Mouse (Mus musculus) gastrocnemius, postnatal 25 days (tissue): ENCODE data around the gene Prmt1. TPM values are rescaled to one million over a fixed set of nuclear protein-coding genes. Genes with fewer than 3 reads are reported as not detected.

Experiments
- DNase-seq: peaks from one replicate; pipeline ENCODE4 v3.0.0; 2022
- total RNA-seq, 2 experiments: library from RNA; stranded (reverse); gene quantifications; 1 replicate in 1 of 2; 2 replicates in 1 of 2; pipeline ENCODE4 v1.2.3; 2021

Prmt1 gene
- total RNA-seq, 2 experiments from 2014 or later, result 119 to 142 TPM

DNA sequence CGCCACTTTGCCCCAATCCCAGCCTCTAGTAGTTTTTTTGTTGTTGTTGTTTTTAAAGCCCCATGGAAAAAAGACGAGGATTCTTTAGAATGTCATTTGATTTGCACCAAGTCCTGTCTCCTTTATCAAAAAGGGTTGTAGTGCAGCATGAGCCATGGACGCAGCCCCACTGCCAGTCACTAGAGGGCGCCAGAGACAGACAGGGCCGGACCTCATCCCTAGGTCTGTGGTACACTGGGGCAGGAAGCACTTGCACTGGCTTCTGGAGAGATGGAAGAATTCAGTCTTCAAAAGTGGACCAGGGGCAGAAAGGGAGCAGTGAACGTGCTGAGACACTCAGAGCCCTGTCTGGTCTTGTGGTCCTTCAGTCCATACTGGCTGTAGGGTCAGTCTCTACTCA is 3.3 kb downstream of the Prmt1 start:
- peak; percentile 77 for DNase-seq

GRCm38 (mm10) chr7:44981539-44981938 is 4.8 kb downstream of the Prmt1 start:
- DNase-seq, result no peak

GRCm38 (mm10) chr7:44978300-44978699 is 8.1 kb downstream of the Prmt1 start:
- no peak for DNase-seq

DNA sequence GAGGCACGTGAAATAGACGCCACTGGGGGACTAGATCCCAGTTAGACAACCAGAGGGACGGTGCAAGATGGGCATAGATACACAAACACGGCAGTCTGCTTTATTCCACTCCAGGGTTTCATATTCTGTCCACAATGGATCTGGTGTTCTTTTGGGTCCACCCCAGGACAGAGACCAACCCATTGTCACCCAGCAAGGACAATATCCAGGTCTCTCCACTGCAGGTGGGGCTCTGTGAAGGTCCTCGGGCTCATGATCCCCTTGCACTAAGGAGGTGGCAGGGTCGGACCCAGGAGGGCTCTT is 11.3 kb downstream of the Prmt1 start:
- DNase-seq, result no peak

DNA sequence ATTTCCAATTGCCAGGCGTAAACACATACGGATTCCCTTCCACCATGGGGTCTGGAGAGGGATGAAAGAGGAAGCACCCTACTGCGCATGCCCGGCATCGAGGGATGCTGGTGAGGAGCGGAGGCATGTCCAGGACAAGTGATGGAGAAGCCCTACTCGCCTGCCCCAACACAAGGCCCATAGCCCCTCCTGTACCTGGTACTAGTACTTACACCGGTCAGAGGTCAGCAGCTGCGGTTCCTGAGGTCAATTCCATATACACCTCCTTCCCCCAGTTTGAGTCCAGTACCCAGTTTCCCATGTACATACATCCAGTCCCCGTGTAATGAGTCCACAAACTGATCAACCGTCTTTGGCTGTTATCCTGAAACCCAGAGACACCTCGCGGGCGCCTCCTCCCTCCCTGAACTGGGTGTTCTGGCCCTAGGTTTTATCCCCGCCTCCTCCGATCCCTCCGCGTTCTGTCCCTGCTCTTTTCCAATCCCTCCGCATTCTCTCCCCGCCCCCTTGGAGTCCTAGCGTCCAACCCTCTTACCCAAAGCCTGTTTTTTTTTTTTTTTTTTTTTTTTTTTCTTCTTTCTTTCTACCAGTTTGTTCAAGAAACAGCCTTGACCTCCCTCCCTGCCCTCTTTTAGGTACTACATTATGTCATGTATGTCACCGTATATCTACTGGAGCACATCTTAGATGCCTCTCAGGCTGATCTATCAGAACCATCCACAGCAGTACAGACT is 11.8 kb downstream of the Prmt1 start, which contains the start of gene Cpt1c:
Cpt1c (minus strand) TSS at position 469 of the 734 bp plus-strand sequence.
- DNase-seq, result peak; percentile 77

DNA sequence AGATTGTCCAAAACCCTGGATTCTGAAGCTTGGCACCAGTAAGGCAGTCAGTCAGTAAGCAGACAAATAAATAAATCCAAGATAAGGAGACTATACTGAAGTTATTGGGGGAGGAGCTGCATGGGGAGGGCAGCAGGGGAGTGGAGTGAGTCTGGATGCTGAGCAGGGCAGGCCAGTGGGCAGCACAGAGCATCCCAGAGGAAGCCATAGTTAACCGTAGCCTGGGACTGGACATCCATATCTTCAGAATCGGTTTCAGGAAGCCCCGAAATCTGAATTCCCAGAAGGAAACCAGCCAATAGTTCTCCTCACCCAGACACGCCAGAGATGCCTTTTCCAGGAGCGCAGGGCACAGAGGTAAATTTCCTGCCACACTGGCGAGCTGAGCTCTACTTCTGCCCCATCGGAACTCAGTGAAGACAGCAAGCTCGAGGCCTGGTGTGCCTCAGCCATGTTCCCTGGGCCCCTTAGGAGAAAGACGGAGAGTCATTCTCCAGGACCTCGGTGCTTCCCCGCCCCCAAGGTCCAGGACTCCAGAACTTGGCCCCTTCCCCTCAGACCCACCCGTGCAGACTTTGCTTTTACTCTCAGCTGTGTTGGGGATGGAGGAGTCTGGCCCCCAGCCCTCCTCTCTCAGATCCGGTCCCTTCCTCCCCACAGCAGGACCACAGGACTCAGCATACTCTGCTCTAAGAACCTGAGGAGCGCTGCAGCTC is 12.8 kb downstream of the Prmt1 start:
- no peak for DNase-seq

DNA sequence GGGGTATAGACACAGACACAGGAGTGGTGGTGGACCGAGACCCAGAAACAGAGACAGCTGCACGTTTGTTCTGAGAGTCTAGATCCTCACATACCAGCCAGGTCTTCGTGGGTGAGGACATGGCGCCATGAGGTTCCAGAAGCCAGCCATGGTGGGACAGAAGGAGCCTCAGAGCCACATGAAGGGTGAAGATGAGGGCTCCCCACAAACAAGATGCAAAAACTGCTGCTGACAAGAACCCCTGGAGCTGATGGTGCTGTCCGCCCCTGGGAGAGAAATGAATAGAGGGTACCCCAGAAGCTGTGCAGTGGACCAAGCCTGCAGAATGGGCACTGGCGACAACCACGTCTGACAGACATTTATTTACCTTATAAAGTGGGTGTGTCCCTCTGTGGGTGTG is 15.2 kb downstream of the Prmt1 start:
- DNase-seq, result no peak

- DNase-seq, result peak; percentile 92
Observed at GRCm38 (mm10) chr7:44970231-44970691, 16.1 kb downstream of the Prmt1 start.

GRCm38 (mm10) chr7:44966638-44967037 is 19.7 kb downstream of the Prmt1 start:
- DNase-seq, result no peak

DNA sequence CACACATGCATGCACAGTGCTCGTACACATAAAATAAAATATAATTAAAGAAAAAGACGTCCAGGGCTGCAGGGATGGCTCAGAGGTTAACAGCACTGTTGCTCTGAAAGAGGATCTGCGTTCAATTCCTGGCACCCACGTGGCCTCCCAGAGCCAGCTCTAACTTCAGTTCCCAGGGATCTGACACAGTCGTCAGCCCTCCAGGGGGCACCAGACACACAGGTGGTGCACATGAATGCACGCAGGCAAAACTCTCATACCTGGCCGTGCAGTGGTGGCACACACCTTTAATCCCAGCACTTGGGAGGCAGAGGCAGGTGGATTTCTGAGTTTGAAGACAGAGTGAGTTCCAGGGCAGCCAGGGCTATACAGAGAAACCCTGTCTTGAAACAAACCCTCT is 20.4 kb downstream of the Prmt1 start:
- DNase-seq, result no peak

DNA sequence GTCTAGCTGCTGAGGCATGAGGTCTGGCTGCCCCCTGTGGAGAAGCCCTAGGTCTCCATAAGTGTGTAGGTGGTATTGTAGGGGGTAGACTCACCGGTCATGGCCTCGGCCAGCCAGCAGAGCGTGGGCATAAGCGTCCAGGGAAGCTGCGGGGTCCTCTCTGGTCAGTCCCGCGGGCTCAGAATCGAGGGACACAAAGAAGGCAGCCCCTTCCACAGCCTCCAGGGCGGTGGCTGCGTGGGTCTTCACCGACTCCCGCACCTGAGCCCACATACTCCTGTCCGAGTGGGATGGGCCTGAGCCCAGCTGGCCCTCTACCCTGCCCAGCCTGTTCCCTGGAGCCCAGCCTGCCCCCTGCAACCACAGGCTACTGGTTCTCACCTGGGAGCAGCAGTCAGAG is 21.4 kb downstream of the Prmt1 start:
- no peak for DNase-seq

GRCm38 (mm10) chr7:44962831-44963230 is 23.5 kb downstream of the Prmt1 start:
- no peak for DNase-seq

- DNase-seq, result no peak
Observed at GRCm38 (mm10) chr7:44962337-44962736, 24.0 kb downstream of the Prmt1 start.

DNA sequence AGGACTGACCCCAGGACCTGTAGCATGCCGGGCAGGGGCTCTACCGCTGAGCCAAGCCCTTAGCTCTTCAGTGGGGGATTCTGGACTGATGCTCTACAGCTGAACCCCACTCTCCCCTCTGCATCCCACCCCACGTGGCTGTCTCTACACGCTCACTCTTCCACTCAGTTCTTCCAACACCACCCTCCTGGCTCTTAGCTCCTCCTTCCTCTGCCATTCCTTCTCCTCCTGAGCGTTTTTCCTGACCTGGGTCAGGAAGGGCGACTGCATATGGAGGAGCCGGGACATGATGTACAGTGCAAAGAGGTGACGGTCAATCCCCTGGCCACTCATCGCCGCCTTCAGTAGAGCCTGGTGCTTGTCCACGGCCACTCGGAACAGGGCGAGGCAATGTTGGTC is 25.9 kb downstream of the Prmt1 start:
- DNase-seq, result no peak

GRCm38 (mm10) chr7:44959874-44960511 is 26.4 kb downstream of the Prmt1 start:
- peak; percentile 10 for DNase-seq

GRCm38 (mm10) chr7:44959281-44959680 is 27.1 kb downstream of the Prmt1 start:
- peak; percentile 7 for DNase-seq

- peak; percentile 29 for DNase-seq
Observed at GRCm38 (mm10) chr7:44958208-44958607, 28.2 kb downstream of the Prmt1 start.

DNA sequence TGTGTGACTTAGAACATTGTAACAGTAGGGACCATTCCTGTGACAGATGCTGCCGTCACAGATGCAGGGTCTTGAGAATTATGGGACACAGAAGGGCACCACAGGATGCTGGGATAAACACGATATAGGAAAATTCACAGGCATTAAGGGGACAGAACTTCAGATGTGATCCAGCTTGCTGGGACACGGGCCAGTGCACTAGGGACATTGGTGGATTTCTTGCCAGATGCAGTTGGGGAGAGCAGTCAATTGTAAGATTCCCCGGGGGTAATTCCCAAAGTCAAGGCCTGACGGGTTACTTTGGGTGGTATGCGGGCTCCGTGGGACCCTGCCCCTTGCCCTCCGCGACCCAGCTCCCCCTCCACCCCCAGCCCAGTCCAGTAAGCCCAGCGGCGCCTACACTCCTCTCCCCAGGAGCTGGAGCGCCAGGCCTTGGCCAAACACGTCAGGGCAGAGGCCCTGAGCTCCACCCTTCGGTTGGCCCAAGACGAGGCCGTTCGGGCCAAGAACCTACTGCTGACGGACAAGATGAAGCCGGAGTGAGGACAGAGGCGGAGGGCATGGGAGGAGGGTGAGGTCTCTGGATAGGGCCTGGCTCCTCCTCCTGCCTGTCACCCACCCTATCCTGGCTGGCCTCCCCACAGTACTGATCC is 29.1 kb downstream of the Prmt1 start:
- peak; percentile 75 for DNase-seq

DNA sequence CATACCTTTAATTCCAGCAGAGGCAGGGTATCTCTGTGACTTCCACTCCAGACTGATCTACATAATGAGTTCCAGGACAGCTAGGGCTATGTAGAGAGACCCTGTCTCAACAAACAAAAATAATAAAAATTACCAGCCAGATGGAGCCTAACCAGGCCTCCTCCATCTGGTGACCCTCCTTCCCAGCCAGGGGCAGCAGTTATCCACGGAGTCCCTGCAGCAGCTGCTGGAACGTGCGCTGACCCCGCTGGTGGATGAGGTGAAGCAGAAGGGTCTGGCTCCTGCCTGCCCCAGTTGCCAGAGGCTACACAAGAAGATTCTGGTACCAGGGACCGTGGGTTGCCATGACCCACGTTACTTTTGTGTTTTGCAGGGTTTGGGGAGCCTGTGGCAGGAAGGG is 30.1 kb downstream of the Prmt1 start:
- no peak for DNase-seq

DNA sequence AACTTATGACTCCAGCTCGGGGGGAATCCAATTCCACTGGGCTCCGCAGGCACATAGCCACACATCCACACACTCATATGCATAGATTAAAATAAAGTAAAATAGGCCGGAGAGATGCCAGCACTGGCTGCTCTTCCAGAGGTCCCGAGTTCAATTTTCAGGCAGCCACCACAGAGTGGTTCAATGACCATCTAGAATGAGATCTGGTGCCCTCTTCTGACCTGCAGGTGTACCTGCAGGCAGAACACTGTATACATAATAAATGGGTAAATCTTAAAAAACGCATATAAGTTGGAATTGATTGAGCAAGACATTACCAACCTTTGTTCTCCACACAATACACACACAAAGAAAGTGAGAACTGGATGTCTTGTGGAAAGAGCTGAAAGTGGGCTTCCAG is 30.7 kb downstream of the Prmt1 start:
- no peak for DNase-seq

GRCm38 (mm10) chr7:44954091-44954885 is 32.1 kb downstream of the Prmt1 start:
- DNase-seq, result no peak

DNA sequence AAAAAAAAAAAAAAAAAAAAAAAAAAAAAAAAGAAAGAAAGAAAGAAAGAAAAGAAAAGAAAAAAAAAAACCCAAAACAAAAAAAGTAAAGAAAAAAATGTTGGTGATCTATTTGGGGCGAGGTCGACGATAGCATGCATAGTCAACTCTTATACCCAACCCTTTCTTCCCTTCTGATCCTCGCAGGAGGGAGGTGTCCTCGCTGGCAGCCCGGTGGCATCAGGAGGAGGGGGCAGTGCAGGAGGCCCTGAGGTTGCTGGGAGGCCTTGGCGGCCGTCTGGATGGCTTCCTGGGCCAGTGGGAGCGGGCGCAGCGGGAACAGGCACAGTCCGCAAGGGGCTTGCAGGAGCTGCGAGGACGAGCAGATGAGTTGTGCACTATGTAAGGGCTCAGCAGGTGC is 32.8 kb downstream of the Prmt1 start:
- no peak for DNase-seq
